Mouse (Mus musculus): ENCODE results near the gene Unc5b.
A peak's percentile ranks its signal among the peaks of the same experiment; 100 is the strongest.

Gene Unc5b

GRCm38 (mm10) chr10:60797682-60798422 is 33.5 kb downstream of the Unc5b start:
- DNase-seq, result no peak

GRCm38 (mm10) chr10:60796474-60796873 is 34.9 kb downstream of the Unc5b start:
- DNase-seq, result no peak

GRCm38 (mm10) chr10:60796028-60796427 is 35.4 kb downstream of the Unc5b start:
- DNase-seq, result no peak

GRCm38 (mm10) chr10:60794792-60795191 is 36.6 kb downstream of the Unc5b start:
- no peak for DNase-seq

DNA sequence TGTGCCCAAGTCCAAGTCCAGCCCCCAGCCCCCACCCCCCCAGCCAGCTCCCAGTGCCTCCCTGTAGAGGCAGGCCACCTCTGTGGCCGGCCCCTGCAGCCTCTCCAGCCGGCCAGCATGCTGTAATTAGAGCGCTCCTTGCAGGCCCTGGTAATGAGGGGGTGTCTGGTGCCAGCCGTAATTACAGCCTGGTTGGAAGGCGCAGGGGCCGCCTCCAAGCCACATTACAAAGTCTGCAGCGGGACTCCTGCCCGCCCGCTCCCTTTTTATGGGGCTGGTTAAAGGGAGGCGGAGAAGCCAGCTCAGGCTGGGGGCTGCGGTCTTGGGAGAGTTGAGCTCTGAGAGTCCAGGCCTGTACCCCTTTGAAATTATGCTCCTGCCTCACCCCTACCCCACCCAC is 37.0 kb downstream of the Unc5b start:
- no peak for DNase-seq

- no peak for DNase-seq
These were observed 38.5 kb downstream of the Unc5b start for GRCm38 (mm10) chr10:60792841-60793240.

DNA sequence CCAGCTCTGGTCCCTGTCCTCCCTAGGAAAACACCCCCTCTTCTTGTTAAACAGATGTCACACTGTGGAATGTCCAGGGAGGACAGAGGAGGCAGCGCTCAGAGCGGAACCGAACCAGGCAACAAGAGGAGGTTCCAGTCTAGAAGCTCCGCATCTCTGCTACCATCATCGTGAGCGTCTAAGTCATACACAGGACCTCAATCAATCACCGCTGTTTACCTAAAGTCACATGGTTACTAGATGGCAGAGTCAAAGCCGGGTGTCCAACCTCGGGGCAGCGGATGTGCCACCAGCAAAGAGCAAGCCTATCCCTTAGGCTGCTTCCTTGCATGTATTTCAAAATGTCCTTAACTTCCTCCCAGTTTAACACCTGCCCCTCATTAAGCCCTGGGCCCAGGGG is 39.0 kb downstream of the Unc5b start:
- no peak for DNase-seq

DNA sequence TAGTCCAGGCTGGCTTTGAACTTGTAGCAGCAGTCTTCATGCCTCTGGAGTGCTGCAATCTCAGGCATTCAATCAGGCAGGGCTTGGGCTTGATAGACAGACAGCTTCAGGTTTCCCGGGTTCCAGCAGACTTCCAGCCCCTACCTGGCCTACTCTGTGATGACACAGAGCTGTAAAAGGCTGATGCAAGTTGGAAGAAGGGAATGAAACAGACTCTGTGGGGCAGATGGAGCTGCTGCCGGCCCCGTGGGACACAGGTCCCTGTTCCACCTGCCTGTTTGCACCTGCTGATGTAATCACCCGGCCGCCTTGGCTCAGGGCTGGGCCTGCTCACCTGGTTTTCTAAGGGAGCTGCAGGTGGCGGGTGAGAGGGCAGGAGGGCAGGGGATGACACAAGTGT is 40.5 kb downstream of the Unc5b start:
- DNase-seq, result no peak

DNA sequence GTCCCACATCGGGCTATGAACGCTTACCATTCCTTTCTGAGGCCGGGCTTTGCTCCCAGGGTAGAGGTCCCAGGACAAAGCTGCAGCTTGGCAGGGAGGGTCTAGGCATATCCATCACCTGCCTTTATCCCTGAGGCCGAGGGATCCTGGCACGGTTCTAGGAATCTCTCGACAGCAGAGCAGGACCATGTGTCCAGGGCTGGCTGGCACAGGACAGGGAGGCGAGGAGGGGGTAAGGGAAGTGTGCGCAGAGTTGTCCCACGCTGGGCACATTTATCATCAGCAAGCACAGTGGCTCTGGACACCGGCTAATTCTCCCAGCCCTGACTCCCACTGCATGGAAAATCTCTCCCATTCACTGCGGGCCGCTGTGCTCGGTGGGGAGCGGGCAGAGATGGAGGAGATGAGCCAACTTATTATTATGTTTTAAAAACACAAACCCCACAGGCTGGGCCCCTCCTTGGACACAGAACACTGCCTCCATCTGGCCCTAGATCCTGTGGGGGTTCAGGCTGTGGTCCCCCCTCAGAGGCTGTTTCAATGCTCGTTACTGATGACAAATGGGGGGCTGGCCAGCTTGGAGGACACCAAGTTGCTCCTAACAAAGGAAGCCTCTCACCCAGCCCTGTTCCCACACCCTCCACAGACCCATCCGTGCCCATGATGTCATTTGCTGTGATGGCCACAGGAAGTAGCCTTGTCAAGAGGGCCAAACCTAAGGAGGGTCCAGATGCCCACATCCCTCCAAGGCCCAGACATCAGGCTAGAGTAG is 43.9 kb downstream of the Unc5b start:
- DNase-seq, result no peak

- DNase-seq, result no peak
These were observed 47.8 kb downstream of the Unc5b start for GRCm38 (mm10) chr10:60783608-60784007.

DNA sequence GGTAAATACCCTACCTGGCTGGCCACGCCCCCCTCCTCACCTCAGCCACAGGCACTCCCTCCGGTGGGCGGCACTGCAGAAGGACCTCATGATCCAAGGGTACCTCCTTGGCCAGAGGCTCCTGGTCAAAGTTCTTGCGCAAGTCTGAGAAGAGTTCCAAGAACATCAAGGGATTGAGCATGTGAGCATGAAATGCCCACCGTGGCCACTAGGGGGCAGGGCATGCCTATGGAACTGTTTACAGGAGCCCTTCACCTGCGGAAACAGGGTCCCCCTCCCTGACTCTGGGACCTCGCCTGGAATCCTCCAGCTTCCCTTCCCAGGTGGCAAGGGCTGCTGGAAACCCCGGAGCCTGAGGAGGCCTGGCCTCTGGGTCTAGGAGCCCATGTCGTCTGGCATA is 51.8 kb downstream of the Unc5b start:
- DNase-seq, result peak; percentile 21 to 60

DNA sequence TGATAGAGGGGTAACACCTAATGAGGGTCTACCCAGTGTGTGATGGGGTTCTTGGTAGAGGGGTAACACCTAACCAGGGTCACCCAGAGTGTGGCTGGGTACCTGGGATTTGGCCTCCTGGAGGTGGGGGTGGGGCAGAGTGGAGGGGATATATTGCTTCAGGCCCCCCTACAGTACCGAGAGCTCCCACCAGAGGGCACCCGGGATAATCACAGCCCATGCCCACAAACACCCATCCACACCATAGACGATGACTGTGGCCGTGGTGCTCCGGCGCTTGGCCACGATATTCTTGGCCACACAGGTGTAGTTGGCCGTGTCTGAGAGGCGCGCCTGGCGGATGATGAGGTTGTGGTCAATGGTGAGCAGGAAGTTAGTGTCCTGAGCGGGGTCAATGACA is 52.8 kb downstream of the Unc5b start:
- peak in 1 of 2 experiments; percentile 34 for DNase-seq

- DNase-seq, result no peak
These were observed 55.9 kb downstream of the Unc5b start for GRCm38 (mm10) chr10:60775473-60775872.

DNA sequence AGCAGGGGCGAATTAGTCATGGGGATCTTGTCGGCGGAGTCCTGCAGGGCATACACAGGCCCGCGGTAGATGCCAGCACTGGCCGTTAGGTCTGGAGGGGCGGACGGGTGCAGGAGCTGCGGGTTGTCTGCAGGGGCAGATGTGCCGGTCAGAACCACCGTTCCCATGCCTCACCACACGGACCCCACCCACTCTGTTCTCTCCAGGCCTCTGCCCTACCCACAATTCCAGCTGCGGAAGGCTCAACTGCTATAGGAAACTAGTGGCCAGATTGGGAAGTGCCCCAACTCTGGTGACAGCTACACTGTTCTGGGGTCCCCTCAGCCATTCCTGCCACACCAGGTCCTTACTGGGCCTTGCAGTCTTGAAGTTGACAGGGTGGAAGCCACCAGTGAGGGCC is 56.8 kb downstream of the Unc5b start:
- DNase-seq, result no peak

GRCm38 (mm10) chr10:60770855-60771254 is 60.5 kb downstream of the Unc5b start:
- DNase-seq, result no peak

- DNase-seq, result no peak
These were observed 62.8 kb downstream of the Unc5b start for GRCm38 (mm10) chr10:60768614-60769013.

DNA sequence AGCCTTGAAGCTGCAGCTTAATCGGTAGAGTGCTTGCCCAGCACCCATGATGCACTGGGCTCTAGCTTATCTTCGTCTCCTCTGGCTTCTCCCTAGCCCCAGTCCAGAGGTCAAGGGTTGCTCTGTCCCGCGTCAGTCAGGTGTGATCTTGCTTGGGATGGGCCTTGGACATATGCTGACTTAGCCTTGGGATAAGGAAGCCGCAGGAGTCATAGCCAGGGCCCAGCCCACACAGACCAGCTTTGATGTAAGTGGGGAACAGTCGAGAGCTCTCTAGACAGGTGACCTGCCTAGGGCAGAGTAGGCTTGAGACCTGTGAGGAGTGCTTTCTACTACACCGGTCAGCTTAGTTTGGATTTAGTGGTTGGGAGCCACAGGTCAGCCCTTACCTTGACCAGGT is 64.0 kb downstream of the Unc5b start:
- no peak for DNase-seq

DNA sequence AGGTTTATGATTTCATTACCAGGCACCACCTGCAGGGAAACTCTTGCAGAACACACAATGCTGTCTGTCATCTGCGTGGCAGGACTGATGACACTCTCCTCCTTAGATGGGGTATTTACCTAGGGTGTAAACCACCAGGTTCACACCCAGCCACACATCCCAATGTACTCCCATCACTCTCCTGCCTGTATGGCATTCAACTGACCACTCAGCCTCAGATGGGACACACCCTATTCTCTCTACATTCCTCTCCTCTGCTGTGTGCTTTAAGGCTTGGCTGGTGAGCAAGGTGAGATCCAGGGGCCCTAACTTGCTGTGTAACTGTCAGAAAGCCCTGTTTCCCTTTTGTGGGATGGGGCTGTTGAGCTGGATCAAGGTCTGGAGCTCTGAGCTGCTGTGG is 69.3 kb downstream of the Unc5b start:
- no peak for DNase-seq

GRCm38 (mm10) chr10:60760377-60760776 is 71.0 kb downstream of the Unc5b start:
- peak; percentile 74 to 84 for DNase-seq

DNA sequence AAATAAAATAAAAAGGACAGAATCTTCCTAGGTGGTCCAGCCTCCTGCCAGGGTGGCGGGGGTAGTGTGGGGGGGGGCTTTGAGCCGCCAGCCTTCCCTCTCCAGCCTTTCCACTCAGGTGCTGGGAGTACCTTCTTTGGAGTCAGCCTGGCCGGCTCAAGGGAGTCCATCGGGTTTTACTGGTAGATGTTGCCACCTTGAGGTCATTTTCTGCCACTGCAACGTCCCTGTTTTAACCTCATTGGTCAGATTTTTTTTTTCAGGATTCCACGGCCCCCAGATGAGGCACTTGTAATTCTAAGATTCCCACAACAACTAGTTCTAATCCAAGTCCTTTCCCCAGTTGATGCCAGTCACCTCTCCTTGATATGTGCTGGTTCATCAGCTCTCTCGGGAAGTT is 74.4 kb downstream of the Unc5b start:
- DNase-seq, result peak in 1 of 2 experiments; percentile 65

DNA sequence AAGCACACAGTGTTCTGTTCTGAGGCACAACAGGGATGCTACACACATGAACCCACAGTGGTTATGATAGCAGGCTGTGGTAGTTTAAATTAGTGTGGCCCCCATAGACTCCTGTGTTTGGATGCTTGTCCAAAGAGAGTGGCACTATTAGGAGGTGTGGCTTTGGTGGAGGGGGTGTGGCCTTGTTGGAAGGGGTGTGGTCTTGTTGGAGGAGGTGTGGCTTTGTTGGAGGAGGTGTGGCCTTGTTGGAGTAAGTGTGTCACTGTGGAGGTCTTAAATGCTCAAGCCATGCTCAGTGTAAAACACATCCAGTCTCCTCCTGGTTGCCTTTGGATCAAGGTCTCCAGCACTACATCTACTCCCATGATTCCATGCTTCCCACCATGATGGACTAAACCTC is 75.2 kb downstream of the Unc5b start:
- DNase-seq, result no peak

GRCm38 (mm10) chr10:60753941-60754340 is 77.4 kb downstream of the Unc5b start:
- no peak for DNase-seq

GRCm38 (mm10) chr10:60753261-60753660 is 78.1 kb downstream of the Unc5b start:
- peak in 1 of 2 experiments; percentile 38 for DNase-seq

Measured in spleen, adult 18-20 months (tissue).